Mouse (Mus musculus): Measurements from ENCODE around the gene Sigirr. TPM values are rescaled to one million over a fixed set of nuclear protein-coding genes. Genes with fewer than 3 reads are reported as not detected.

The Sigirr gene
- polyA plus RNA-seq, 1 experiment from 2014 or later = 8.5 TPM

- Histone ChIP-seq H3K4me1 (ENCODE audit: control insufficient read depth, insufficient read depth, low read length) (peaks cover 3% of the 10 kb centered on the region; the same call in 1 of the 2 replicates), H3K9me3 (replicated peaks; ENCODE audit: control insufficient read depth, low read length) (no peaks in the 10 kb centered on the region), H3K9ac (ENCODE audit: low read length) (peak overlapping the region; percentile 54), H3K27ac (ENCODE audit: low read length) (no peak overlapping the region), H3K36me3 (ENCODE audit: control insufficient read depth, insufficient read depth) (no peaks in the 10 kb centered on the region), H3K4me3 (ENCODE audit: low read length) (peak overlapping the region; percentile 49), H3K27me3 (ENCODE audit: control insufficient read depth, insufficient read depth, low read length) (peaks cover 52% of the 10 kb centered on the region), H3K4me2 (ENCODE audit: low read depth, low read length) (peak overlapping the region; percentile 87)
- under 1% methylated on average over 50 of the region's 51 CpGs for WGBS
- no peak for ATAC-seq (replicated peaks; ENCODE audit: extremely low read depth, insufficient read depth, low FRiP score)
Observed at GRCm38 (mm10) chr7:141070058-141070862, 30.1 kb downstream of the Sigirr start.

- H3K4me1 ChIP-seq (ENCODE audit: control insufficient read depth, insufficient read depth, low read length) = peaks cover 3% of the 10 kb centered on the region; the same call in 1 of the 2 replicates
- no peaks in the 10 kb centered on the region for H3K36me3 ChIP-seq (ENCODE audit: control insufficient read depth, insufficient read depth)
- no peaks in the 10 kb centered on the region for H3K9me3 ChIP-seq (replicated peaks; ENCODE audit: control insufficient read depth, low read length)
- peaks cover 59% of the 10 kb centered on the region for H3K27me3 ChIP-seq (ENCODE audit: control insufficient read depth, insufficient read depth, low read length)
- H3K9ac ChIP-seq (ENCODE audit: low read length) = no peak overlapping the region
- H3K27ac ChIP-seq (ENCODE audit: low read length) = no peak overlapping the region
- H3K4me2 ChIP-seq (ENCODE audit: low read depth, low read length) = no peak overlapping the region
- ATAC-seq (replicated peaks; ENCODE audit: extremely low read depth, insufficient read depth, low FRiP score) = no peak
- no peak overlapping the region for H3K4me3 ChIP-seq (ENCODE audit: low read length)
- WGBS = 66% methylated on average over 19 of the region's 19 CpGs
Observed at GRCm38 (mm10) chr7:141068351-141068750, 32.0 kb downstream of the Sigirr start.

GRCm38 (mm10) chr7:141064576-141064975 is 35.8 kb downstream of the Sigirr start:
- no peak for ATAC-seq (replicated peaks; ENCODE audit: extremely low read depth, insufficient read depth, low FRiP score)
- Histone ChIP-seq H3K4me2 (ENCODE audit: low read depth, low read length) (no peak overlapping the region), H3K4me3 (ENCODE audit: low read length) (no peak overlapping the region), H3K4me1 (ENCODE audit: control insufficient read depth, insufficient read depth, low read length) (peaks cover 7% of the 10 kb centered on the region), H3K27me3 (ENCODE audit: control insufficient read depth, insufficient read depth, low read length) (peaks cover 69% of the 10 kb centered on the region), H3K27ac (ENCODE audit: low read length) (no peak overlapping the region), H3K9me3 (replicated peaks; ENCODE audit: control insufficient read depth, low read length) (no peaks in the 10 kb centered on the region), H3K36me3 (ENCODE audit: control insufficient read depth, insufficient read depth) (no peaks in the 10 kb centered on the region), H3K9ac (ENCODE audit: low read length) (no peak overlapping the region)
- 79% methylated on average over 7 of the region's 7 CpGs for WGBS

- no peak overlapping the region for H3K4me3 ChIP-seq (ENCODE audit: low read length)
- no peak overlapping the region for H3K4me2 ChIP-seq (ENCODE audit: low read depth, low read length)
- H3K9me3 ChIP-seq (replicated peaks; ENCODE audit: control insufficient read depth, low read length) = no peaks in the 10 kb centered on the region
- WGBS = 63% methylated on average over 7 of the region's 7 CpGs
- H3K36me3 ChIP-seq (ENCODE audit: control insufficient read depth, insufficient read depth) = no peaks in the 10 kb centered on the region
- no peak overlapping the region for H3K27ac ChIP-seq (ENCODE audit: low read length)
- H3K9ac ChIP-seq (ENCODE audit: low read length) = no peak overlapping the region
- H3K4me1 ChIP-seq (ENCODE audit: control insufficient read depth, insufficient read depth, low read length) = peaks cover 7% of the 10 kb centered on the region
- ATAC-seq (replicated peaks; ENCODE audit: extremely low read depth, insufficient read depth, low FRiP score) = no peak
- H3K27me3 ChIP-seq (ENCODE audit: control insufficient read depth, insufficient read depth, low read length) = peaks cover 66% of the 10 kb centered on the region
Observed at GRCm38 (mm10) chr7:141064175-141064574, 36.2 kb downstream of the Sigirr start.

- H3K4me1 ChIP-seq (ENCODE audit: control insufficient read depth, insufficient read depth, low read length) = peaks cover 7% of the 10 kb centered on the region
- peaks cover 60% of the 10 kb centered on the region for H3K27me3 ChIP-seq (ENCODE audit: control insufficient read depth, insufficient read depth, low read length)
- H3K9ac ChIP-seq (ENCODE audit: low read length) = no peak overlapping the region
- no peak overlapping the region for H3K4me3 ChIP-seq (ENCODE audit: low read length)
- ATAC-seq (replicated peaks; ENCODE audit: extremely low read depth, insufficient read depth, low FRiP score) = no peak
- no peak overlapping the region for H3K4me2 ChIP-seq (ENCODE audit: low read depth, low read length)
- no peaks in the 10 kb centered on the region for H3K36me3 ChIP-seq (ENCODE audit: control insufficient read depth, insufficient read depth)
- WGBS = 80% methylated on average over 3 of the region's 3 CpGs
- H3K9me3 ChIP-seq (replicated peaks; ENCODE audit: control insufficient read depth, low read length) = no peaks in the 10 kb centered on the region
- H3K27ac ChIP-seq (ENCODE audit: low read length) = no peak overlapping the region
Observed at GRCm38 (mm10) chr7:141063353-141063752, 37.0 kb downstream of the Sigirr start.

- no peak overlapping the region for H3K4me2 ChIP-seq (ENCODE audit: low read depth, low read length)
- no peaks in the 10 kb centered on the region for H3K36me3 ChIP-seq (ENCODE audit: control insufficient read depth, insufficient read depth)
- no peaks in the 10 kb centered on the region for H3K9me3 ChIP-seq (replicated peaks; ENCODE audit: control insufficient read depth, low read length)
- H3K9ac ChIP-seq (ENCODE audit: low read length) = no peak overlapping the region
- 72% methylated on average over 7 of the region's 7 CpGs for WGBS
- H3K4me1 ChIP-seq (ENCODE audit: control insufficient read depth, insufficient read depth, low read length) = peaks cover 7% of the 10 kb centered on the region
- peaks cover 55% of the 10 kb centered on the region for H3K27me3 ChIP-seq (ENCODE audit: control insufficient read depth, insufficient read depth, low read length)
- no peak for ATAC-seq (replicated peaks; ENCODE audit: extremely low read depth, insufficient read depth, low FRiP score)
- H3K4me3 ChIP-seq (ENCODE audit: low read length) = no peak overlapping the region
- H3K27ac ChIP-seq (ENCODE audit: low read length) = no peak overlapping the region
Observed at GRCm38 (mm10) chr7:141062525-141062924, 37.8 kb downstream of the Sigirr start.

GRCm38 (mm10) chr7:141061269-141061692 is 39.1 kb downstream of the Sigirr start:
- peaks cover 7% of the 10 kb centered on the region for H3K4me1 ChIP-seq (ENCODE audit: control insufficient read depth, insufficient read depth, low read length)
- peak overlapping the region; percentile 94 for H3K4me2 ChIP-seq (ENCODE audit: low read depth, low read length)
- ATAC-seq (replicated peaks; ENCODE audit: extremely low read depth, insufficient read depth, low FRiP score) = peak; percentile 23; the same call in 1 of the 2 replicates
- H3K9me3 ChIP-seq (replicated peaks; ENCODE audit: control insufficient read depth, low read length) = no peaks in the 10 kb centered on the region
- no peak overlapping the region for H3K27ac ChIP-seq (ENCODE audit: low read length)
- under 1% methylated on average over 37 of the region's 37 CpGs for WGBS
- peak overlapping the region; percentile 65 for H3K9ac ChIP-seq (ENCODE audit: low read length)
- H3K36me3 ChIP-seq (ENCODE audit: control insufficient read depth, insufficient read depth) = no peaks in the 10 kb centered on the region
- peak overlapping the region; percentile 64 for H3K4me3 ChIP-seq (ENCODE audit: low read length)
- H3K27me3 ChIP-seq (ENCODE audit: control insufficient read depth, insufficient read depth, low read length) = peaks cover 53% of the 10 kb centered on the region

- under 1% methylated on average over 58 of the region's 72 CpGs for WGBS
- Histone ChIP-seq H3K27ac (ENCODE audit: low read length) (no peak within 1 kb of the TSS), H3K27me3 (ENCODE audit: control insufficient read depth, insufficient read depth, low read length) (peaks cover 49% of the 10 kb centered on the region), H3K9ac (ENCODE audit: low read length) (peak within 1 kb of the TSS; percentile 65), H3K9me3 (replicated peaks; ENCODE audit: control insufficient read depth, low read length) (peaks cover 2% of the 10 kb centered on the region), H3K4me1 (ENCODE audit: control insufficient read depth, insufficient read depth, low read length) (peaks cover 7% of the 10 kb centered on the region), H3K4me3 (ENCODE audit: low read length) (peak within 1 kb of the TSS; percentile 64), H3K4me2 (ENCODE audit: low read depth, low read length) (peak within 1 kb of the TSS; percentile 94), H3K36me3 (ENCODE audit: control insufficient read depth, insufficient read depth) (no peaks in the 10 kb centered on the region)
- peak; percentile 73 for ATAC-seq (replicated peaks; ENCODE audit: extremely low read depth, insufficient read depth, low FRiP score)
Observed at GRCm38 (mm10) chr7:141060426-141061242, 39.7 kb downstream of the Sigirr start, which contains the start of gene B4galnt4. Gene B4galnt4, plus strand, starts transcription at chr7:141061104.

- Histone ChIP-seq H3K9me3 (replicated peaks; ENCODE audit: control insufficient read depth, low read length) (peaks cover 3% of the 10 kb centered on the region), H3K4me1 (ENCODE audit: control insufficient read depth, insufficient read depth, low read length) (peaks cover 7% of the 10 kb centered on the region), H3K4me2 (ENCODE audit: low read depth, low read length) (no peak overlapping the region; the same call in 1 of the 2 replicates), H3K9ac (ENCODE audit: low read length) (no peak overlapping the region), H3K4me3 (ENCODE audit: low read length) (no peak overlapping the region), H3K27me3 (ENCODE audit: control insufficient read depth, insufficient read depth, low read length) (peaks cover 49% of the 10 kb centered on the region), H3K36me3 (ENCODE audit: control insufficient read depth, insufficient read depth) (no peaks in the 10 kb centered on the region), H3K27ac (ENCODE audit: low read length) (no peak overlapping the region)
- no peak for ATAC-seq (replicated peaks; ENCODE audit: extremely low read depth, insufficient read depth, low FRiP score)
- WGBS = 70% methylated on average over 2 of the region's 2 CpGs
Observed at GRCm38 (mm10) chr7:141059929-141060328, 40.4 kb downstream of the Sigirr start.
